In genomic region chr11:7211211-7211610, GRCm38 (mm10) we compare ENCODE assay signal across 11 mouse cellular contexts. TPM values are rescaled to one million over a fixed set of nuclear protein-coding genes. Genes with fewer than 3 reads are reported as not detected.
DNase-seq lines count a peak whose midpoint lies in the region; ATAC-seq and TF ChIP-seq lines count a peak whose summit lies in the region.
"Had no signal": no experiment of that assay in that cellular context is flagged by ENCODE, and none has a peak within 500 bp of the region (broad histone marks: within the 10 kb centered on the region; RNA-seq: fewer than 3 reads in every experiment).

No protein-coding gene starts in this region.

- intact Hi-C loops in heart, adult 2 months (cut with DNase I): loop anchor here (2.0 to 10.0 kb wide), 4 partner anchors 624 to 1196 kb away; no protein-coding TSS in a partner anchor

- H3K9me3 ChIP-seq in forebrain, embryonic 15.5 days: no peaks in the 10 kb centered on the region
- no peaks in the 10 kb centered on the region for H3K9me3 ChIP-seq in forebrain, embryonic 13.5 days (replicated peaks)
- no peaks in the 10 kb centered on the region for H3K9me3 ChIP-seq in forebrain, postnatal 0 days (ENCODE audit: low read length)
- no peaks in the 10 kb centered on the region for H3K9me3 ChIP-seq in limb, embryonic 10.5 days (replicated peaks)
- H3K9me3 ChIP-seq: liver, embryonic 15.5 days had no signal

- peaks cover 10% of the 10 kb centered on the region; the same call in 1 of the 2 replicates for H3K27me3 ChIP-seq in forebrain, embryonic 15.5 days
- peaks cover 33% of the 10 kb centered on the region for H3K27me3 ChIP-seq in forebrain, embryonic 13.5 days
- H3K27me3 ChIP-seq in forebrain, postnatal 0 days (ENCODE audit: insufficient read depth, low read length): peaks cover 8% of the 10 kb centered on the region
- peaks cover 47% of the 10 kb centered on the region for H3K27me3 ChIP-seq in limb, embryonic 10.5 days (ENCODE audit: low read depth, poor library complexity, severe bottlenecking)
- H3K27me3 ChIP-seq in heart, adult 2 months (ENCODE audit: control insufficient read depth, insufficient read depth, low read length): 0 out of 2 replicates have a peak, but pooled peaks cover 1% of the 10 kb centered on the region

- no peak overlapping the region for H3K27ac ChIP-seq in forebrain, embryonic 15.5 days (replicated peaks)
- no peak overlapping the region for H3K27ac ChIP-seq in forebrain, embryonic 13.5 days
- no peak overlapping the region for H3K27ac ChIP-seq in forebrain, postnatal 0 days (ENCODE audit: low read depth, low read length)
- no peak overlapping the region for H3K27ac ChIP-seq in limb, embryonic 10.5 days
- no peak overlapping the region; the same call in 1 of the 2 replicates for H3K27ac ChIP-seq in heart, adult 2 months
- H3K27ac ChIP-seq: liver, embryonic 15.5 days had no signal

- no peak for ATAC-seq in forebrain, embryonic 15.5 days (replicated peaks)
- ATAC-seq in forebrain, embryonic 13.5 days: no peak
- ATAC-seq in forebrain, postnatal 0 days: no peak

- no peak for TF ChIP-seq POLR2A in heart, adult 2 months (IDR thresholded peaks at IDR 0.05; ENCODE audit: insufficient read depth, low read depth, low read length)

- H3K9ac ChIP-seq in forebrain, embryonic 15.5 days (replicated peaks): no peak overlapping the region
- H3K9ac ChIP-seq in forebrain, embryonic 13.5 days: no peak overlapping the region
- H3K9ac ChIP-seq in forebrain, postnatal 0 days: no peak overlapping the region
- H3K9ac ChIP-seq in heart, adult 2 months (ENCODE audit: low read depth, low read length): no peak overlapping the region
- H3K9ac ChIP-seq: liver, embryonic 15.5 days had no signal

- peak overlapping the region; percentile 19 for H3K4me2 ChIP-seq in forebrain, embryonic 15.5 days (replicated peaks)
- H3K4me2 ChIP-seq in forebrain, embryonic 13.5 days: no peak overlapping the region
- peak overlapping the region; percentile 23 for H3K4me2 ChIP-seq in forebrain, postnatal 0 days (ENCODE audit: low read depth)
- H3K4me2 ChIP-seq: liver, embryonic 15.5 days had no signal

- DNase-seq in 3T3-L1 (ENCODE audit: low read depth, low spot score): peak; percentile 33
- DNase-seq in forebrain, postnatal 0 days: peak; percentile 39
- DNase-seq in limb, embryonic 10.5 days (ENCODE audit: low spot score): peak; percentile 44
- no peak for DNase-seq in T-cell, adult 2 months (ENCODE audit: low spot score)
- no peak for DNase-seq in cerebellum, adult 11-12 months
- no peak for DNase-seq in heart, adult 2 months
- DNase-seq: heart, adult 11 months had no signal

- H3K36me3 ChIP-seq in forebrain, embryonic 15.5 days: no peaks in the 10 kb centered on the region
- no peaks in the 10 kb centered on the region for H3K36me3 ChIP-seq in forebrain, embryonic 13.5 days (ENCODE audit: poor library complexity, severe bottlenecking)
- peaks cover 23% of the 10 kb centered on the region for H3K36me3 ChIP-seq in forebrain, postnatal 0 days (ENCODE audit: insufficient read depth)
- H3K36me3 ChIP-seq in limb, embryonic 10.5 days: peaks cover 15% of the 10 kb centered on the region; the same call in 1 of the 2 replicates
- no peaks in the 10 kb centered on the region for H3K36me3 ChIP-seq in heart, adult 2 months (ENCODE audit: control insufficient read depth, insufficient read depth, low read length)
- H3K36me3 ChIP-seq: liver, embryonic 15.5 days had no signal

- peak overlapping the region; percentile 24 for H3K4me3 ChIP-seq in forebrain, embryonic 15.5 days
- H3K4me3 ChIP-seq in forebrain, embryonic 13.5 days: no peak overlapping the region
- peak overlapping the region; percentile 16 for H3K4me3 ChIP-seq in forebrain, postnatal 0 days (ENCODE audit: low read depth, low read length)
- H3K4me3 ChIP-seq in limb, embryonic 10.5 days: 0 out of 2 replicates have a peak overlapping the region, but pooled peaks have one; percentile 6
- H3K4me3 ChIP-seq in heart, adult 2 months: no peak overlapping the region
- H3K4me3 ChIP-seq: liver, embryonic 15.5 days had no signal

- no peaks in the 10 kb centered on the region for H3K79me2 ChIP-seq in heart, adult 2 months (replicated peaks; ENCODE audit: control insufficient read depth, insufficient read depth, low read length)

- peaks cover 33% of the 10 kb centered on the region for H3K4me1 ChIP-seq in forebrain, embryonic 15.5 days
- H3K4me1 ChIP-seq in forebrain, embryonic 13.5 days: peaks cover 22% of the 10 kb centered on the region
- H3K4me1 ChIP-seq in forebrain, postnatal 0 days (ENCODE audit: insufficient read depth): peaks cover 9% of the 10 kb centered on the region; the same call in 1 of the 2 replicates
- peaks cover 37% of the 10 kb centered on the region for H3K4me1 ChIP-seq in limb, embryonic 10.5 days
- H3K4me1 ChIP-seq in heart, adult 2 months (ENCODE audit: control insufficient read depth, insufficient read depth, low read length): no peaks in the 10 kb centered on the region
- H3K4me1 ChIP-seq: liver, embryonic 15.5 days had no signal

- no peak for TF ChIP-seq EP300 in heart, adult 2 months (IDR thresholded peaks at IDR 0.05; ENCODE audit: insufficient read depth, low read depth, low read length)

- 18% methylated on average over 9 of the region's 9 CpGs for WGBS in forebrain, embryonic 15.5 days
- WGBS in forebrain, embryonic 13.5 days: 35% methylated on average over 9 of the region's 9 CpGs
- 20% methylated on average over 9 of the region's 9 CpGs for WGBS in forebrain, postnatal 0 days
- 33% methylated on average over 9 of the region's 9 CpGs for WGBS in limb, embryonic 10.5 days
- WGBS in heart, adult 2 months: 19% methylated on average over 9 of the region's 9 CpGs

- no peak for TF ChIP-seq CTCF in forebrain, postnatal 0 days (IDR thresholded peaks at IDR 0.05; ENCODE audit: low read depth)
- TF ChIP-seq CTCF in heart, adult 2 months (IDR thresholded peaks at IDR 0.05): no peak

RNA-seq across cellular contexts. Expression of gene Igfbp3, which starts 2.5 kb away (rescaled TPM):
- polyA plus RNA-seq in forebrain, embryonic 15.5 days (2015; fragmentation: Nextera tagmentation; extraction: Ambion mirVana): 34.7 and 40.3 TPM in 2 replicates
- 9.6 and 11.6 TPM in 2 replicates for polyA plus RNA-seq in forebrain, embryonic 13.5 days (2015; fragmentation: Nextera tagmentation; extraction: Ambion mirVana)
- 56.6 and 61.9 TPM in 2 replicates for total RNA-seq in forebrain, postnatal 0 days (2014; rRNA removed)
- 29.9 and 32.6 TPM in 2 replicates for polyA plus RNA-seq in forebrain, postnatal 0 days (2015; fragmentation: Nextera tagmentation; extraction: Ambion mirVana)
- 37.3 and 51.1 TPM in 2 replicates for polyA plus RNA-seq in limb, embryonic 10.5 days (2016; fragmentation: Nextera tagmentation; extraction: Ambion mirVana)
- total RNA-seq in heart, adult 2 months (2021): 10 to 100 TPM; 32.2 to 40.4 TPM
- 20.8 and 31.0 TPM in 2 replicates for polyA plus RNA-seq in heart, adult 2 months (2012; rRNA removed)

RNA-seq across cellular contexts. Expression of gene Igfbp1, which starts 13.6 kb away (rescaled TPM):
- polyA plus RNA-seq in forebrain, embryonic 15.5 days (2015; fragmentation: Nextera tagmentation; extraction: Ambion mirVana): 0.14 TPM in 1 of 2 replicates, not detected in the other
- polyA plus RNA-seq in forebrain, embryonic 13.5 days (2015; fragmentation: Nextera tagmentation; extraction: Ambion mirVana): 0.18 and 0.30 TPM in 2 replicates
- total RNA-seq in forebrain, postnatal 0 days (2014; rRNA removed): not detected in 2 replicates
- not detected in 2 replicates for polyA plus RNA-seq in forebrain, postnatal 0 days (2015; fragmentation: Nextera tagmentation; extraction: Ambion mirVana)
- polyA plus RNA-seq in limb, embryonic 10.5 days (2016; fragmentation: Nextera tagmentation; extraction: Ambion mirVana): 0.21 TPM in 1 of 2 replicates, not detected in the other
- not detected for total RNA-seq in heart, adult 2 months (2021)
- polyA plus RNA-seq in heart, adult 2 months (2012; rRNA removed): not detected in 2 replicates
- polyA plus RNA-seq: spleen, adult 2 months had no signal

RNA-seq across cellular contexts. Expression of gene Gm11985, which starts 22.8 kb away (rescaled TPM):
- not detected in 2 replicates for polyA plus RNA-seq in forebrain, embryonic 15.5 days (2015; fragmentation: Nextera tagmentation; extraction: Ambion mirVana)
- not detected in 2 replicates for polyA plus RNA-seq in forebrain, embryonic 13.5 days (2015; fragmentation: Nextera tagmentation; extraction: Ambion mirVana)
- total RNA-seq in forebrain, postnatal 0 days (2014; rRNA removed): not detected in 2 replicates
- not detected in 2 replicates for polyA plus RNA-seq in forebrain, postnatal 0 days (2015; fragmentation: Nextera tagmentation; extraction: Ambion mirVana)
- polyA plus RNA-seq in limb, embryonic 10.5 days (2016; fragmentation: Nextera tagmentation; extraction: Ambion mirVana): not detected in 2 replicates
- total RNA-seq in heart, adult 2 months (2021): not detected
- polyA plus RNA-seq in heart, adult 2 months (2012; rRNA removed): not detected in 2 replicates
- polyA plus RNA-seq: liver, embryonic 15.5 days; spleen, adult 2 months had no signal

Comparison
In these comparisons a context has a peak if more than half of its experiments do, and no peak if none do; other contexts are left out.
1. H3K4me3 ChIP-seq: peak in forebrain, embryonic 15.5 days (single experiment), forebrain, postnatal 0 days (single experiment) and limb, embryonic 10.5 days (single experiment); none in forebrain, embryonic 13.5 days (single experiment) and heart, adult 2 months (single experiment).
2. DNase-seq: peak in 3T3-L1 (single experiment), forebrain, postnatal 0 days (single experiment) and limb, embryonic 10.5 days (single experiment); none in T-cell, adult 2 months (single experiment), cerebellum, adult 11-12 months (single experiment) and heart, adult 2 months (0 of 2).